Mouse (Mus musculus) lung, embryonic 16.5 days (tissue): Measurements from ENCODE around the gene Iffo1. TPM values are rescaled to one million over a fixed set of nuclear protein-coding genes. Genes with fewer than 3 reads are reported as not detected.
A peak's percentile ranks its signal among the peaks of the same experiment; 100 is the strongest.

Experiments
- ATAC-seq: fragments of 200-750 bp; cut with Nextera tagmentation; 2 replicates; pipeline ENCODE4 v1.8.0; 2017; ENCODE audit warnings: low read depth, mild to moderate bottlenecking, moderate library complexity
- H3K27ac ChIP-seq: fragments of 300-500 bp; sonication (generic); 2 replicates; pipeline ENCODE4 v1.5.1; 2014; ENCODE audit warnings: mild to moderate bottlenecking, control low read depth, low read length
- H3K27me3 ChIP-seq: fragments of 300-500 bp; sonication (generic); 2 replicates; pipeline ENCODE4 v1.6.1; 2014; ENCODE audit warnings: low read depth, low read length, mixed read lengths; ENCODE audit not compliant: control insufficient read depth, insufficient read depth
- H3K36me3 ChIP-seq: fragments of 300-500 bp; sonication (generic); 2 replicates; pipeline ENCODE4 v1.6.1; 2014; ENCODE audit warnings: low read length; ENCODE audit not compliant: control insufficient read depth, insufficient read depth
- H3K4me1 ChIP-seq: fragments of 300-500 bp; sonication (generic); replicated peaks from 2 replicates; pipeline ENCODE4 v1.6.1; 2014; ENCODE audit warnings: low read length, mixed read lengths; ENCODE audit not compliant: control insufficient read depth, insufficient read depth
- H3K4me2 ChIP-seq: fragments of 300-500 bp; sonication (generic); 2 replicates; pipeline ENCODE4 v1.6.1; 2014; ENCODE audit warnings: low read depth, low read length, control low read depth
- H3K4me3 ChIP-seq: fragments of 300-500 bp; sonication (generic); 2 replicates; pipeline ENCODE4 v1.5.1; 2014; ENCODE audit warnings: mild to moderate bottlenecking, low read length, control low read depth
- H3K9ac ChIP-seq: fragments of 300-500 bp; sonication (generic); 2 replicates; pipeline ENCODE4 v1.6.1; 2014; ENCODE audit warnings: low read length, control low read depth
- H3K9me3 ChIP-seq: fragments of 300-500 bp; sonication (generic); 2 replicates; pipeline ENCODE4 v1.6.1; 2016; ENCODE audit warnings: low read length; ENCODE audit not compliant: control insufficient read depth
- WGBS: fragments of 180-500 bp; shearing (Covaris S2); extraction: QIAGEN DNeasy Blood & Tissue Kit; methylation state at CpG from one replicate; pipeline ENCODE4 v1.1.7; 2014; 5-methylcytosine and 5-hydroxymethylcytosine counted together
- polyA plus RNA-seq: library from polyadenylated mRNA; unstranded; fragments of >200 nt; fragmentation: Nextera tagmentation; extraction: Ambion mirVana; gene quantifications from 2 replicates; pipeline ENCODE4 v1.2.1, GENCODE M21; 2015

Iffo1 gene
- polyA plus RNA-seq, 1 experiment from 2014 or later = 5.5 TPM

GRCm38 (mm10) chr6:125147329-125147728, 2.3 kb downstream of the Iffo1 start:
- 58% methylated on average over 10 of the region's 10 CpGs for WGBS
- Histone ChIP-seq H3K9ac (no peak overlapping the region; the same call in 1 of the 2 replicates), H3K4me1 (peaks cover 31% of the 10 kb centered on the region), H3K36me3 (peaks cover 5% of the 10 kb centered on the region; the same call in 1 of the 2 replicates), H3K4me3 (no peak overlapping the region), H3K27ac (no peak overlapping the region), H3K9me3 (no peaks in the 10 kb centered on the region), H3K4me2 (no peak overlapping the region), H3K27me3 (no peaks in the 10 kb centered on the region)
- ATAC-seq = no peak

GRCm38 (mm10) chr6:125148251-125148925, 3.3 kb downstream of the Iffo1 start:
- peaks cover 31% of the 10 kb centered on the region for H3K4me1 ChIP-seq

GRCm38 (mm10) chr6:125148926-125149568, 4.0 kb downstream of the Iffo1 start:
- Histone ChIP-seq H3K9me3 (no peaks in the 10 kb centered on the region), H3K36me3 (no peaks in the 10 kb centered on the region), H3K4me3 (no peak overlapping the region), H3K27ac (peak overlapping the region; percentile 15), H3K4me2 (no peak overlapping the region), H3K9ac (peak overlapping the region; percentile 42; the same call in 1 of the 2 replicates), H3K27me3 (no peaks in the 10 kb centered on the region), H3K4me1 (peaks cover 31% of the 10 kb centered on the region)
- no peak for ATAC-seq
- WGBS = 77% methylated on average over 16 of the region's 16 CpGs

More at GRCm38 (mm10) chr6:125148251-125148925, 3.3 kb downstream of the Iffo1 start:
- Histone ChIP-seq H3K4me2 (no peak overlapping the region), H3K27me3 (no peaks in the 10 kb centered on the region), H3K9ac (0 out of 2 replicates have a peak overlapping the region, but pooled peaks have one; percentile 0), H3K4me3 (no peak overlapping the region), H3K27ac (peak overlapping the region; percentile 65), H3K36me3 (peaks cover 3% of the 10 kb centered on the region; the same call in 1 of the 2 replicates), H3K9me3 (no peaks in the 10 kb centered on the region)
- 0 out of 2 replicates have a peak, but pooled peaks have one; percentile 24 for ATAC-seq
- WGBS = 54% methylated on average over 18 of the region's 18 CpGs

GRCm38 (mm10) chr6:125149569-125149950, 4.5 kb downstream of the Iffo1 start:
- H3K4me3 ChIP-seq = no peak overlapping the region
- H3K27ac ChIP-seq = peak overlapping the region; percentile 25
- peaks cover 31% of the 10 kb centered on the region for H3K4me1 ChIP-seq
- no peak for ATAC-seq
- H3K36me3 ChIP-seq = no peaks in the 10 kb centered on the region
- WGBS = 72% methylated on average over 7 of the region's 7 CpGs
- peak overlapping the region; percentile 42; the same call in 1 of the 2 replicates for H3K9ac ChIP-seq
- H3K4me2 ChIP-seq = no peak overlapping the region
- no peaks in the 10 kb centered on the region for H3K9me3 ChIP-seq
- no peaks in the 10 kb centered on the region for H3K27me3 ChIP-seq

- Histone ChIP-seq H3K27me3 (no peaks in the 10 kb centered on the region), H3K4me3 (no peak overlapping the region), H3K4me2 (no peak overlapping the region), H3K4me1 (peaks cover 13% of the 10 kb centered on the region), H3K27ac (no peak overlapping the region), H3K36me3 (no peaks in the 10 kb centered on the region), H3K9ac (no peak overlapping the region), H3K9me3 (no peaks in the 10 kb centered on the region)
- ATAC-seq = no peak
- 74% methylated on average over 22 of the region's 22 CpGs for WGBS
Measured at GRCm38 (mm10) chr6:125152212-125153017, 7.4 kb downstream of the Iffo1 start.

GRCm38 (mm10) chr6:125153018-125153389, 8.0 kb downstream of the Iffo1 start:
- Histone ChIP-seq H3K4me2 (no peak overlapping the region), H3K9ac (no peak overlapping the region), H3K27me3 (no peaks in the 10 kb centered on the region), H3K4me3 (no peak overlapping the region), H3K4me1 (peaks cover 11% of the 10 kb centered on the region), H3K36me3 (no peaks in the 10 kb centered on the region), H3K27ac (no peak overlapping the region), H3K9me3 (no peaks in the 10 kb centered on the region)
- 79% methylated on average over 5 of the region's 5 CpGs for WGBS
- no peak for ATAC-seq

- Histone ChIP-seq H3K9me3 (no peaks in the 10 kb centered on the region), H3K4me1 (peaks cover 7% of the 10 kb centered on the region; the same call in 1 of the 2 replicates), H3K9ac (no peak overlapping the region), H3K27ac (no peak overlapping the region), H3K4me3 (no peak overlapping the region), H3K27me3 (no peaks in the 10 kb centered on the region), H3K4me2 (no peak overlapping the region), H3K36me3 (peaks cover 4% of the 10 kb centered on the region; the same call in 1 of the 2 replicates)
- WGBS = 84% methylated on average over 4 of the region's 4 CpGs
- no peak for ATAC-seq
Measured at GRCm38 (mm10) chr6:125153682-125154081, 8.6 kb downstream of the Iffo1 start.

GRCm38 (mm10) chr6:125154550-125154949, 9.5 kb downstream of the Iffo1 start:
- Histone ChIP-seq H3K27ac (no peak overlapping the region), H3K4me1 (0 out of 2 replicates have a peak, but pooled peaks cover 3% of the 10 kb centered on the region), H3K4me2 (no peak overlapping the region), H3K4me3 (no peak overlapping the region), H3K27me3 (no peaks in the 10 kb centered on the region), H3K9ac (no peak overlapping the region), H3K9me3 (no peaks in the 10 kb centered on the region), H3K36me3 (peaks cover 10% of the 10 kb centered on the region; the same call in 1 of the 2 replicates)
- no peak for ATAC-seq

GRCm38 (mm10) chr6:125155262-125155661, 10.2 kb downstream of the Iffo1 start:
- Histone ChIP-seq H3K27me3 (no peaks in the 10 kb centered on the region), H3K36me3 (peaks cover 14% of the 10 kb centered on the region; the same call in 1 of the 2 replicates), H3K4me2 (no peak overlapping the region), H3K4me3 (no peak overlapping the region), H3K9me3 (no peaks in the 10 kb centered on the region), H3K27ac (no peak overlapping the region), H3K4me1 (no peaks in the 10 kb centered on the region), H3K9ac (no peak overlapping the region)
- 87% methylated on average over 8 of the region's 8 CpGs for WGBS
- no peak for ATAC-seq
